Mouse (Mus musculus) heart, postnatal 4 days (tissue): ENCODE results near the gene Tnnt1. TPM values are rescaled to one million over a fixed set of nuclear protein-coding genes. Genes with fewer than 3 reads are reported as not detected.

Source experiments
- DNase-seq: peaks from one replicate; pipeline ENCODE4 v3.0.0; 2021
- total RNA-seq, 2 experiments: library from RNA; stranded (reverse); gene quantifications; 2 replicates each; pipeline ENCODE4 v1.2.3; 2021

Gene Tnnt1
- total RNA-seq, 2 experiments from 2014 or later = 48.7 to 59.0 TPM

DNA sequence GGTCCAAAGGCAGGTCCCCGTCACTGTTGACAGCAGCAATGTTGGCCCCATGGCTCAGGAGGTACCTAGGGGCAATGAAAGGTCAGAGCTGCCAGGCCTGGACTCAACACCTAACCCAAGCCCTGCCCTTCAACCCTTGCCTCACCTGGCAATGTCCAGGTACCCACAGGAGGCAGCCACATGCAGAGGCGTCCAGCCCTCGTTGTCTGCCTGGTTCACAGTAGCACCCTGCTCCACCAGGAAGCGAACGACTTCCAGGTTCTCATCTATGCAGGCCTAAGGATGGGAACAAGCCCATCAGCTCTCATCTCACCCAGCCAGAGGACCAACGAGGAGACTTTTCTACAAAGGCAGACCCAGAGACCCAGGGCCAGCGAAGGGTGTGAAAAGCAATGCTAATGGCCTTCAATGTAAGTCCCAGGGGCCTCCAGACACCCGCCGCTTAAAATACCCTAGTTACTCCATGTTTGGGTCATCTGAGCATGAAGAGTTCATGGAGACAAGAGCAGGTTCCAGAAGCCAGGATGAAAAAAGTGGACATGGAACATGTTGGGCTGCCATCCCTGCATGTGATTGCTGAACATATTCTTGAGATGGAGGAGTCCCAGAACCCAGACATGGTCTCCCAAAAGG, 18.8 kb downstream of the Tnnt1 start:
- no peak for DNase-seq

DNA sequence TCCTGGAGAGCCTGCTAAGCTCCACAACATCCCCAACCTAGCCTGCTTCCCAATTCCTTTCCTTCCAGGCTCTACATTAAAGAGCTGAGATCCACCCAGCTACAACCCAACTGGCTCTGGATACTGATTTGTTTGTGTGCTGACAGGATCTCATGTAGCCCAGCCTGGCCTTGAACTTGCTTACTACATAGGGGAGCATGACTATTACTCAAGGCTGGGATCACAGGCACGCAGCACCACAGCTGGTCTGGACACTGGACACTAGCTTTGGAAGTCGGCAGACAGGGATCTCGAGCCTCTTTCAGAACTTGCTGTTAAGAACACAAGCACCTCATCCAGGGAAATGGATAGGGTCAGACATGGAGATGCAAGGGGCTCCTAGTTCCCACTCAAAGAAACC, 19.7 kb downstream of the Tnnt1 start:
- DNase-seq = no peak

DNA sequence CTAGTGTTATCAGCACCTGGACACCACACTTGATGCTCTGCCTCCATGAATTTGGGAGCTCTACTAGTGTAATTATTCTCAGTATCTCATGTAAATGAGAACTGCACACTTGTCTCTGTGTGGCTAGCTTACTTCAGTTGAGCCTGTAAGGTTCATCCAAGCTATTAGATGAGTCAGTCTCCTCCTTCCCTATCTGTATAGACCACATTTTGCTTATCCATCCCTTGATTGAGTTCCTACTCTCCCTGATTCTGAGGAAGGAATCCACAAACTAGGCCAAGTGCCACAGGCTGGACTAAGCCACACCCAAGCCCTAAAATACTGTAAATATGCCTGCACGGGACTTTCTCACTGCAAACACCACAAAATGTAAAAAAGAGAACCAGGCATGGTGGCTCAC, 22.2 kb downstream of the Tnnt1 start:
- no peak for DNase-seq

DNA sequence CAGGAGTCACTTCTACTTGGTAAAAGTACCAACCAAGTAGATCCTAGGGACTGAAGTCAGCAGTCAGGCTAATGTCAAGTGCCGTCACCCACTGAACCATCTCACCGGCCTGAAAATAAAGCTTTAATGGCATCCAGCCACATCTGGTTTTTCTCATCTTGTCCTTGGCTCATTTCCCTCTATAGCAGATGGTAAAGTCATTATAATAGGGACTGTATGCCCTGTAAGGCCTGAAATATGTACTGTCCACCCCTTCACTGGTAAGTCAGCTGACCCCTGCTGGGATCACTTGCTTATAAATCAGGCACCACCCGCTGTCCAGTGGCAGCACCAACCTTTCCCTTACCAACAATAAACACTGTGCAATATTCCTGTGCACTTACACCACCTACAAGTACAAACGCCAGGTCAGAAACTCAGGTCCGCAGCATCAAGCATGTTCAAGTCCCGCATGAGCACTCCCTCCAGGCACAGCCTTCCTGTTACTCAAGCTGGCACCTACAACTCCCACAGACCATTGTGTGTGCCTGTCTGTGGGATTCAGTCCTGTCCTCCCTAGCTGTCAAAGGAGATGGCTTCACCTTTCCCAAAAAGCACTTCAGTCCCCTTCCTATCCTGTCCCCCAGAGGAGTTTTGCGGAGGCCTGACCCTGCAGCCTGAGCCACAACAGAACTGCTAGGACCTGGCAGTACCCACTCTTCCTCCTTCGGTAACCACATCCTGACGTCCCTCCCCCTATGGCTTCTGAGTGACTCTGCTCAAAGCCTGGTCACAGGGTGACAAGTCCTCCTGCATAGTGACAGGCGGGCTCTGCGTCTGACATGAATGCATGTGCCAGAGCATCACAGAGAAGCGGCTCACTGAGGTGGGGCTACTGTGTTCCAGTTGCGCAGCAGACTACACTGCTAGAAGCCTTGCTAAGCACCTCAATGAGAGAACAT, 23.6 kb downstream of the Tnnt1 start:
- no peak for DNase-seq

DNA sequence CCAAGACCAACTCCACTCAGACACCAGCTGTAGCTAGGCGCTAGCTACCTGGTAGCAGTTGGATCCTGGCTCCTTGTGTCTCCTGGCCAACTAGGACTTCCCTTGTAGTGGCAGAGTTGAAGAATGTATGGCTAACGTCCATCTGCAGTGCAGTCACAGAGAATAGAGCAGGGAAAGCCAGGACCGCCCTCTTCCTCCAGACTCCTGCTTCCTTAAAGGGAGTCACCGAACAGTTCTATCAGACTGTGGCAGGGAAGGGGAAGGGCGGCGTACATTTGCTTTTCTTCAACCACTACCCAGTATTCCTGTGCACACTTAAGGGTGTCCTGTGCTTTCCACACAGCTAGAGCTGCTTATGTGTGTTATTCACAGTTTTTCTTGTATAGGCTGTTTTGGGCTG, 24.9 kb downstream of the Tnnt1 start:
- peak; percentile 61 for DNase-seq

DNA sequence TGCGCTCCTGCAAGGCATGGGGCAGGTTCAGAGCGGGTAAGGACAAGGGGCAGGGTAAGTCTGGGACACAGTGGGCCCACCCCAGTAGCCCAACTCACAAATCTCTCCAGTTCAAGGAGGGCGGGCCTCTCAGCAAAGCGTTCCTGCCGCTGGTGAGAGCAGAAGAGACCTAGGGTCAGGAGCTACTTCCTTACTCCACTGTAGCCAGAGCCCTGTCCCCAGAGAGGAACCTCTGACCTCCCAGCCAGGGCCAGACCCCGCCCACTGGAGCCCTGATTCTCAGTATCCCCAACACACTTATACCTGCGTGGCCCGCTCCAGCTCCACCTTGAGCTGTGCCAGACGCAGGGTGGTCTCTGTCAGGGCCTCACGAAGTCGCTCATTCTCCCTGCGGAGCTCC, 33.9 kb downstream of the Tnnt1 start:
- no peak for DNase-seq

DNA sequence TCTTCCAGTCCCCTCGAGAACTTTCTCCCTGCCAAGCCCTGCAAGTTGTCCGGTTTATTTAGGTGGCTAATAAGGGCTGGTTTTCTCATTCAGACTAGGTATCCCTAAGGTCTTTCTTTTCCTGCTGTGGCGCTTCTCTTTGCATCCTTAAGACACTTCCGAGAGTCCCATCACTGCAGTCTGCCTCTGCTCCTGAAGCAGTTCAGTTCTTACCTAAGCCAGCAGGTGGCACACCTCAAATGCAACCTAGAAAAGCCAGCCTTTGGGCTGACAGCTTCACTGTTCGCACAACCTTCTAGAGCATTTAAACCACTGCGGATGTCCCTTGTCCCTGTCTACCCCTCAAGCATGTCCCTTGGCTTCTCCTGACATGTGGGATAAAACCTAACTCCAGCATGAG, 36.5 kb downstream of the Tnnt1 start:
- peak; percentile 68 for DNase-seq

DNA sequence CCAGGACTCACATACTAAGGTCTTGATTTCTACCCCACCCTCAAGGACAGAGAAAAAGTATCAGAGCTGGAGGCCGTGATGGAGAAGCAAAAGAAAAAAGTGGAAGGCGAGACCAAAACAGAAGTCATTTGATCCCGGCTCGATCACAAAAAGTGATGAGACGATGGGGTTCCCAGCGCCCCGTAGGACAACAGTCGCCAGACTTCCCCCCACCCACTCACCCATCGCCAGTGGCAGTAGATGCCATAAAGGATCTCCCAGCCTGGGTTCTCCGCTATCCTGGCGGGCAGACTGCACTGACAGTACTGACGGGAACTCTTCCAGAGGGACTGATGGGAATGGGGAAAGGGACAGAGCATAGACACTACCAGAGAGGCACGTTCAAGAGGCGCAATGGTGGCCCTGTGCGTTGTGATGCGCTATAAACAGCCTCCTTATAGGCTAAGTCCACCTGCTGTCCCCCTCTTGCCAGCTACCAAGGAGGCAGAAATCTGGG, 37.3 kb downstream of the Tnnt1 start:
- no peak for DNase-seq

DNA sequence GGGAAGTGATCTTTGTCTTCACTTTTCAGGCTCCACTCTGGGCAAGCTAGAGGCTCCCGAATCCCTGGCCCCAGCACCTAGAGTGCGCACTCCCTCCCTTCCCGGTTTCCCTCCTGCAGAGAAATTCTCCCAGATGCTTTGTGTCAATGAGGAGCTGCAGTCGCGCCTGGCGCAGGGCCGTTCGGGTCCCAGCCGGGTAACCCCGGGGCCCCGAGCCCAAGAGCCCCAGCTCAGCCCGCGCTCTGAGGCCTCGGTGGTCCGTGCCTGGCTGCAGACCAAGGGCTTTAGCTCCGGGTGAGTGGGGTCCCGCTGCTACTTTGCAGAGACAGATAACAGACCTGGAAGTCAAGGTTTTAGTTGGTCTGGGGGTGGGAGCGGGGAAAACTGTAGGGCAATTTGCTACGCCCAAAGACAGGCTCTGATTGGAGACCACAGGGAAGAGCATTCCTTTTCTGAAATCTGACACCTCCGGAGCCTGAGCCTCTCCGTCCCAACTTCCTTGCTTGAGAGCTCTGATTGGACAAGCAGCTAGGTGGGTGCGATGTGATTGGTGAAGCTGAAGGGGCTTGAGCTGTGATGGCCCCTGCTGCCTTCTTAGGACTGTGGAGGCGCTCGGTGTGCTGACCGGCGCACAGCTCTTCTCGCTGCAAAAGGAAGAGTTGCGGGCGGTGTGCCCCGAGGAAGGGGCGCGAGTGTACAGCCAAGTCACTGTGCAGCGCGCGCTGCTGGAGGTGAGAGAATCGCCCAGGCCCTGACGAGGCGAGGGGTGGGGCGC, 38.0 kb downstream of the Tnnt1 start:
- DNase-seq = peak; percentile 83

DNA sequence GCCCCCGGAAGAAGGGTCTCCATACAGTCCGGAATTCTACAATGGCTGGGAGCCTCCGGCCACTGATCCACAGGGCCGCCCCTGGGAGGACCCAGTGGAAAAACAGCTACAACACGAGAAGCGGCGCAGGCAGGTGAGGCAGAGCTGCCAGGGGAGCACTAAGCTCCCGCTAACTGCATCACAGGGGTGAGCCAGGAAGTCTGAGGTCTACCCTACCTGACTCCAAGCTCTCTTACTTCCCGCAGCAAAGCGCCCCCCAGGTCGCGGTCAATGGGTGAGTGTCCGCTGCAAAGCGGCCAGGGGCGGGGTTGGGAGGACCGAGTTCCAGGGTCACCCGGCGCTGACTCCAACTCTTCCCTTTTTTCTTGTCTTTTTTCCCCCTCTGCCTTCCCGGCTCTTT, 42.2 kb downstream of the Tnnt1 start:
- DNase-seq = no peak

DNA sequence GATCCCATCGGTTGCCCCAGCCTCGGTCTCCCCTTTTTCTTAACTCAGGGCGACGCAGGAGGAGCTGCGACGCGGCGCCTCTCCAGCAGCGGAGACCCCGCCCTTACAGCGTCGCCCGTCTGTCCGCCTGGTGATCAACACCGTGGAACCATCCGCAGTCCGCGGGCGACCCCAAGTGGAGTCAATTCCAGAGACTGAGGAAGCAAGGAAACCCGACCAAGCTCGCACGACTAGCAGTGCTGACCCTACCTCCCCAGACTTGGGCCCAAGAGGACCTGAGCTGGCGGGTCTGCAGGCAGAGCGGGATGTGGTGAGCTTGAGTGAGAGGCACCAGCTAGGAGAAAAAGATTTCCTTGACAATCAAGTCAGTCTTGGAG, 45.0 kb downstream of the Tnnt1 start:
- peak; percentile 90 for DNase-seq

DNA sequence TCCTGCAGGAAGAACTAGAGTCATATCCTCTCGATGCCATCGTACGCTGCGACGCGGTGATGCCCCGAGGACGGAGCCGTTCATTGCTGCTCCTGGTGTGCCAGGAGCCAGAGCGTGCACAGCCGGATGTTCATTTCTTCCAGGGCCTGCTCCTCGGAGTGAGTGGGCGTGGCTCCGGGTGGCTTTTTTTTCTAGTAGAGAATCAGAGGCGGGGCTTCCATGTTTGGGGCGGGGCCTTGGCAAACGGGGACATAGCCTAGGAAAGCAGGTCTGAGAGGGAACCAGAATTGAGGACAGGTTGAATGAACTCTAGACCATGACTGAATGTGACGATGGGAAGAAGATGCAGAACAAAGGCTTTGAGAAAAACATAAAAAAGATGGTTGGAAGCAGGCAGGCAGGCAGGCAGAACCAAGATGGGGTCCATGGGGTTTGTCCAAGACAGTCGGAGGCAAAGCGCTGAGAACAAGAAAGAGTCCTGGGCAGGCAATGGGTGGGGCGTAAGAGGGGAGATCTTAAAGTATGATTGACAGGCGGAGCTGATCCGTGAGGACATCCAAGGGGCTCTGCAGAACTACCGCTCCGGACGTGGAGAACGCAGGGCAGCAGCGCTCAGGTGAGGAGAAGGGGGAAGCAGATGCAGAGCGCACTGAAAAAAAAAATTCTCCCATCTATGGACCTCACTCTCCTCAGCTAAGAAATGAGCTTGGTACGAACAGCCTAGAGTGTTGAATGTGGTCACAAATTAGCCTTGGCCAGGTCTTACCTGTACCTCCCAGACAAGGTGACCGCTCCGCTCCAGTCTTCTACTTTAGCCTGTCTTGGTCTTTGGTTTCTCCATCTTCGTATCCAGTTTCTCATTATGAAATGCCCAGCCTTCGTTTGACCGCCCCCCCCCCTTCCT, 45.7 kb downstream of the Tnnt1 start:
- DNase-seq = peak; percentile 68

DNA sequence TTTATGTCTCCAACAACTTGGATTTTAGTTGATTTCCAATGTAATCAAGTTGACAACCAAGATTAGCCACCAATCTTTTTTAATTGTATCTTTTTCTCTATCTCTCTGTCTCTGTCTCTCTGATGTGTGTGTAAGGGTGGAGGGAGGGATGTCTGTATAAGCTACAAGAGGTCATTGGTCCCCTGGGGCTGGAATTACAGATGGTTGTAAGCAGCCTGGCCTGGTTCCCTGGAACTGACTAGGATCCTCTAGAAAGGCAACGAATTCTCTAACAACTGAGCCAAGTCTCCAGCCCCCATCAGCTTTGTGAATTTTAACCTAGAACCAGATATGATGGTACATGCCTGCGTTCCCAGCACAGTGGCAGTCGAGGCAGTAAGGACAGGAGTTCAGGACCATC, 48.4 kb downstream of the Tnnt1 start:
- DNase-seq = no peak

DNA sequence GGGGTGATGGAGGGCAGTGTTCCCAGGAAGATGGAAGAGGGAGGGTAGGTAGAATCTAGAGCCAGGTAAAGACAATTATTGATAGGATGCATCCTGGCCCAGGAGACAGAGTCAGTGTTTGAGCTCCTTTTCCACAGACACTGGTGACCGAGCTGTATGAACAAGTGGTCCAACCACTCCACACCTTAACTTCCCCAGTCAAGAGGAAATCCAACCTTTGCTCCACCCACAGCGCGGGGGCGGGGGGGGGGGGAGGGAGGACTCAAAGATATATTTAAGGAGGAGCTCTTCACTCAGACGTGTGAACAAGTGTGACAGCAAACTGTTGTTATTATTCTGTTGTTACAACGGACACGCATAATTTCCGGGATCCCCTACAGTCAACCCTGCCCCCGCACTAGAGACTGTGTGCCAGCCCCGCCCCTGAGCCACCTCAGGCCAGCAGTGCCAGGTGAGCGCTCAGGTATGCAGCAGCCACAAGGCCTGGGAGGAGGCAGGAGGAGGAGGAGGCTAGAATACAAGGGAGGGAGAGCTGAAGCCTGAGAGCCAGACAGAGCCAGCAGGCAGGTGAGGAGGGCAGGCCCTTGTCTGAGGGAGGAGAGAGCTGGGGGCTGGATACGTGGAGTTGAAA, 51.9 kb downstream of the Tnnt1 start:
- DNase-seq = no peak

DNA sequence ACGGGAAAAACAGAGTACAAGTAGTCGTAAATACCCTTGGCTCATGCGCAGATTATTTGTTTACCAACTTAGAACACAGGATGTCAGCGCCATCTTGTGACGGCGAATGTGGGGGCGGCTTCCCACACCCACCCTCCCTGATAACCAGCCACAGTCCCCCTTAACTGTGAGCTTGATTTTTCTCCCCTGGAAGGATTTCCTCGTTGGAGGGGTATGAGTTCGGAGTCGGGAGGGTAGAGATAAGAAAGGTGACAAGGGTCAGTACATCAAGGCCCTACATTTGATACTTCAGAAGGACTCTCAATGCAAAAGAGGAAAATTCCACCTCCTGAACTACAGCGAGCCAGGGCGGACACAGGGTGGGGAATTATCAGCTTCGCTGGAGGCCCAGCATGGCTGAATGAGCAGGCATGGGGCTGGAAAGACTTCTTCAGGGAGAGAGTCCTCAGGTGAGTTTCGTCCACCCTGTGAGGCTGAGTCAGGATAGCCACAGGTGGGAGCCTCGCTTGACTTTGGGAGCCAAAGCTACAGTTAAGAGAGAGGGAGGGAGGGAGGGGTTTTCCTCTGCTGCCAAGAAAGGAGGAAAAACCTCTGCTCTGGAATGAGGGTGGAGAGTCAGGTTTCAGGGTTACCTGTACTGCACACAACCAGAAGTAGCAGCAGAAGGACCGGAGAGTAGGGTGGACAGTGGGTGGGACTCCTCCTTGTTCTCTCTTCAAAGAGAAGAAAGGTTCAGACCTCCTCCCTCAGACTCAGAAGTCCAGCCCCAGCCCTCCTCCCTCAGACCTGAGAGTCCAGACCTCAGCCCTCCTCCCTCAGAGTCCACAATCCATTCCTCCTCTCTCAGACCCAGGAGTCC, 55.4 kb downstream of the Tnnt1 start, which contains the start of gene Eps8l1:
Gene Eps8l1, plus strand, starts transcription at position 99 of the 859 bp plus-strand sequence.
- no peak for DNase-seq

Other genes starting within 250 kb of the Tnnt1 start
- gene Ncr1, start 178.7 kb downstream of the Tnnt1 start, total RNA-seq = not detected
- gene Gp6, start 118.6 kb downstream of the Tnnt1 start, total RNA-seq = under 1 TPM; 0.07 TPM
- 10 to 100 TPM; 30.4 to 36.4 TPM for gene Rdh13, start 70.7 kb downstream of the Tnnt1 start, total RNA-seq
- 1 to 10 TPM; 1.6 to 2.7 TPM for gene Eps8l1, start 55.7 kb downstream of the Tnnt1 start, total RNA-seq
- 10 to 100 TPM; 89.8 to 92.3 TPM for gene Ppp1r12c, start 14.7 kb downstream of the Tnnt1 start, total RNA-seq
- gene Tnni3, start 7.8 kb upstream of the Tnnt1 start, total RNA-seq = 1,000 to 10,000 TPM; 4,693 to 5,168 TPM
- under 1 TPM; 0.41 to 0.57 TPM for gene Dnaaf3, start 16.1 kb upstream of the Tnnt1 start, total RNA-seq
- 1 to 10 TPM; 1.1 to 1.5 TPM for gene Syt5, start 31.2 kb upstream of the Tnnt1 start, total RNA-seq
- not detected for gene Ptprh, start 87.7 kb upstream of the Tnnt1 start, total RNA-seq
- gene Tmem86b, start 115.0 kb upstream of the Tnnt1 start, total RNA-seq = 1 to 10 TPM; 6.6 to 8.5 TPM
- 10 to 100 TPM; 79.1 to 81.3 TPM for gene Ppp6r1, start 142.6 kb upstream of the Tnnt1 start, total RNA-seq
- gene Hspbp1, start 168.7 kb upstream of the Tnnt1 start, total RNA-seq = 10 to 100 TPM; 51.5 to 54.7 TPM
- 1 to 10 TPM; 4.1 to 5.9 TPM for gene Brsk1, start 174.2 kb upstream of the Tnnt1 start, total RNA-seq
- under 1 TPM in 1 of 2 experiments, not detected in 1; 0.12 TPM for gene Tmem150b, start 208.9 kb upstream of the Tnnt1 start, total RNA-seq
- gene Kmt5c, start 223.7 kb upstream of the Tnnt1 start, total RNA-seq = 10 to 100 TPM; 41.6 to 43.5 TPM
- gene Cox6b2, start 236.7 kb upstream of the Tnnt1 start, total RNA-seq = 10 to 100 TPM; 11.7 to 16.9 TPM